Mouse (Mus musculus) cortical plate, adult 2 months (tissue): Measurements from ENCODE around the gene Tmem216. TPM values are rescaled to one million over a fixed set of nuclear protein-coding genes. Genes with fewer than 3 reads are reported as not detected.
"Not testable (repeated sequence)": the region's sequence is repeated elsewhere in the genome, so short reads cannot be mapped to it uniquely, and the experiment has no call there.

ENCODE experiments used
- H3K27ac ChIP-seq: fragments of 200-500 bp; 2 replicates; pipeline ENCODE4 v1.5.1; 2012; ENCODE audit warnings: low read length, control low read depth, inconsistent platforms; ENCODE audit not compliant: insufficient read depth
- H3K4me1 ChIP-seq: fragments of 200-500 bp; 2 replicates; pipeline ENCODE4 v1.6.1; 2011; ENCODE audit warnings: low read length; ENCODE audit not compliant: control insufficient read depth, insufficient read depth
- H3K4me3 ChIP-seq: fragments of 200-500 bp; 2 replicates; pipeline ENCODE4 v1.5.1; 2011; ENCODE audit warnings: mild to moderate bottlenecking, low read length, control low read depth; ENCODE audit not compliant: insufficient read depth
- CTCF ChIP-seq: fragments of 200-500 bp; IDR thresholded peaks from 2 replicates; pipeline ENCODE4 v1.5.1; 2011; ENCODE audit warnings: mild to moderate bottlenecking, control low read depth, low read length; ENCODE audit not compliant: insufficient read depth; ENCODE audit errors: extremely low read depth
- POLR2A ChIP-seq: fragments of 200-500 bp; IDR thresholded peaks from 2 replicates; pipeline ENCODE4 v1.6.1; 2011; ENCODE audit warnings: mild to moderate bottlenecking, low read length, control low read depth; ENCODE audit not compliant: insufficient read depth; ENCODE audit errors: extremely low read depth
- polyA plus RNA-seq: library from polyadenylated mRNA; depleted of rRNA; stranded (reverse); fragments of >200 nt; gene quantifications from 2 replicates; pipeline ENCODE4 v1.2.3, GENCODE M21; 2012

The Tmem216 gene
- polyA plus RNA-seq, 1 experiment = 21.7 TPM

DNA sequence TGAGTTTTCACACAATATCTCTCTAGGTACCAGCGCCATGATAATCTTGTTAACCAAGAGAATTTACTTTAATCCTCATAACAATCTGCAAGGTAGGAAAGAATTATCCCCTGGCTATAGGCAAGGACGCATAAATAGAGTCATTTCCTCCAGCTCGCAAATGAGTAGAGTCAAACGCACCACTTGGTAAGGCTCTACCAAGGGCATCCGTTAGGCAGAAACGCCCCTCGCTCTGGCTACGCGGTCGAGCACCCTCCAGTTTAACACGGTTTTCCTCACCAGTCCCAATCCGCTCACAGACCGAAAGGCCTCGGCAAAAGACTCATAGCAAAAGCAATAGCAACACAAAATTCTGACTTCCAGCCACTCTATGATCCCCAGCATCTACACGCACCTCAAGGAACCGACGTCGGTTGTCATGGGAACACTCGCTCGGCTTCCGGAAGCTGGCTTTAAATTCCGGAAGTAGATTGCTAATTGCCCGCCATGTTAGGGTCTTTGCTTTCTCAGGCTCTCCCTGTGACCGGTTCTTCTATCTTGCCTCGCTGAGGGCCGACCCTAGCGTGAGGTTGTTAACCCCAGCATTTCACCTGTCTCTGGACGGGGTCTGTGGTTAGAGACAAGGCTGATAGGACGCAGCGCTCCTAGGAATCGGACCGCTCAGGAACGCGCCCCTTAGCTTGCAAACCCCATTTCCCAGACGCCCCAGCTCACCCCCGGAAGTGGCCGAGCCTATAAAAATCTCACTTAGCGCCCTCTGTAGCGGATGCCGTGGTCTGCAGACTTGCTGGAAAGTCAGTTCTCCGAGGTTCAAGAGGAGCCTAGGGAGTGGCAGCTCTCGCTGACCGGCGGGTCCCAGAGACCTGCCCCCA is 20.9 kb upstream of the Tmem216 start, which contains the start of the genes Cyb561a3 and Tmem138:
Gene Cyb561a3 (plus strand): TSS at position 483 of the 872 bp plus-strand sequence.
Gene Tmem138 (minus strand): TSS at position 673 of the 872 bp plus-strand sequence.
- Histone ChIP-seq H3K4me3 (peak within 1 kb of the TSS; percentile 54), H3K4me1 (0 out of 2 replicates have a peak, but pooled peaks cover 1% of the 10 kb centered on the region), H3K27ac (peak within 1 kb of the TSS; percentile 75)
- peak; percentile 86 for TF ChIP-seq POLR2A
- no peak for TF ChIP-seq CTCF

DNA sequence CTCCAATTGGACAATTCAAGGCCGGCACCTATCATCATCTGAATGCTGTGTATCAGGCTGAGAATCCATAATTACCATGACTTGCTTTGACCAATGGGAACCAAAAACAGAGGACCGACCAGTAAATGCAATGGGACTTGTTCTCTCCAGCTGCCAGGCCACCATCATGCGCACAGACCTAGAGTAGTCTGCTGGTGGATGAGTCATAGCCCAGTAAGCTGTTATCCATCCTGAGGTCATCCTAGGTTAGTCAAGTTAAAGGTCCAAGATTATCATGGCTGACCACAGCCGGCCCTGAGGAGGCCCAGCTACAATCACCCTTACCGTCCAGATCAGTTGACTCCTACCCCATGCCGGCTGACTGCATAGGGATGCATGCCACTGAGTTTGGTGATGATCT is 13.6 kb upstream of the Tmem216 start:
- no peak overlapping the region for H3K4me3 ChIP-seq
- no peak for TF ChIP-seq POLR2A
- no peak for TF ChIP-seq CTCF
- no peak overlapping the region for H3K27ac ChIP-seq
- no peaks in the 10 kb centered on the region for H3K4me1 ChIP-seq

DNA sequence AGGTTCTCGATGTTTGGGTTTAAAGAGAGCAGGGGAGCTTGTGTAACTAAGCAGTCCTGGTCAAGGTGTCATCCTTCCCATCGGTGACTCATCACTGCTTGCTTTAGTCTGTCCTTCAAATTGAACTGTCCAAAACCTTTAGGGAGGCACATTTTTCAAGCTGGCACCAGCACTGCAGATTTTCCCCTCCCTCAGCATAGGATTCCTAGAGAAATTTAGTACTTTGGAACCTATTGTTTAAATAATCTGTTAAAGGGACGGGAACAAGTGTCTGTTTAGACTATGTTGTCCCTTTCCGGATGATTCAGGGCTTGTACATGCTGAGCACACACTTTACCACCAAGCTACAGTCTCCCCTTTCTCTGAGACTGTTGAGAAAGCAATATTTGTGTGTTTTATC is 9.2 kb upstream of the Tmem216 start:
- no peak for TF ChIP-seq POLR2A
- TF ChIP-seq CTCF = no peak
- no peak overlapping the region for H3K4me3 ChIP-seq
- no peaks in the 10 kb centered on the region for H3K4me1 ChIP-seq
- no peak overlapping the region for H3K27ac ChIP-seq

DNA sequence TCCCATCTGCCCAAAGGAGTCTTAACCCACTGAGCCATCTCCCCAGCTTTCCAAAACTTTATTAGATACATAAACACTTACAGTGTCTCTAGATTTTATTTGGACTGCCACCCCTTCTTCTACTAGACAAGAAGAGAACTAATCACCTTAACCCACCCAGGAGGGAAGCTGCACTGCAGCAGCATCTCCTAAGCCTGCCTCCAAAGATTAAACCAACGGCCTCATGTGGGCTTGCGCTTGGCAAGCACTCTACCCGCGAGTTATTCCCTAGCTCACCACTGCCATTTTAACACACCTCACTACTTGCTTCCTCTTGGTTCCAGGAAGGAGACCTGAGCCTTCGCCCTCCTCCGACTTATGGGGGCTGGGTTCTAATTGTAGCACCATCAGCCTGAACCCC is 8.2 kb upstream of the Tmem216 start:
- no peak for TF ChIP-seq POLR2A
- TF ChIP-seq CTCF = no peak
- no peaks in the 10 kb centered on the region for H3K4me1 ChIP-seq
- H3K4me3 ChIP-seq = no peak overlapping the region
- no peak overlapping the region for H3K27ac ChIP-seq

DNA sequence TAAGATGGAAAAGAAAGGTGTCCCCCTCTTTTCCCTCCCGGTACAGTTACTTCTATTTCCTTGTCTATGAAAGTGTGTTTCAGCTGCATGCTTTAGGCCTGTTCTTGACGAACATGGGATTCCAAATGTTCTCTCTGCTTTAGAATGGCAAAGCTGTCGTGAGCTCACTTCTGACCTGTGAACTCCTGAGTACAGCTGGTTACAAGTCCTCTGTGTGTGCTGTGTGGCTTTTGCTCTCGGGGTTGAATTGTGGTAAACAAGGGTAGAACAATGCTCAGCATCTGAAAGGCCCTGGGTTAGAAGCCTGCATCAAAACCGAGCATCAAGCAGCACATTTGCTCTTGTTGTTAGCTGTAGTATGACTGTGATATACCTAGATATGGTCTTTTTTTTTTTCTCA is 6.3 kb upstream of the Tmem216 start:
- no peaks in the 10 kb centered on the region for H3K4me1 ChIP-seq
- no peak overlapping the region for H3K27ac ChIP-seq
- H3K4me3 ChIP-seq = no peak overlapping the region
- no peak for TF ChIP-seq CTCF
- no peak for TF ChIP-seq POLR2A

DNA sequence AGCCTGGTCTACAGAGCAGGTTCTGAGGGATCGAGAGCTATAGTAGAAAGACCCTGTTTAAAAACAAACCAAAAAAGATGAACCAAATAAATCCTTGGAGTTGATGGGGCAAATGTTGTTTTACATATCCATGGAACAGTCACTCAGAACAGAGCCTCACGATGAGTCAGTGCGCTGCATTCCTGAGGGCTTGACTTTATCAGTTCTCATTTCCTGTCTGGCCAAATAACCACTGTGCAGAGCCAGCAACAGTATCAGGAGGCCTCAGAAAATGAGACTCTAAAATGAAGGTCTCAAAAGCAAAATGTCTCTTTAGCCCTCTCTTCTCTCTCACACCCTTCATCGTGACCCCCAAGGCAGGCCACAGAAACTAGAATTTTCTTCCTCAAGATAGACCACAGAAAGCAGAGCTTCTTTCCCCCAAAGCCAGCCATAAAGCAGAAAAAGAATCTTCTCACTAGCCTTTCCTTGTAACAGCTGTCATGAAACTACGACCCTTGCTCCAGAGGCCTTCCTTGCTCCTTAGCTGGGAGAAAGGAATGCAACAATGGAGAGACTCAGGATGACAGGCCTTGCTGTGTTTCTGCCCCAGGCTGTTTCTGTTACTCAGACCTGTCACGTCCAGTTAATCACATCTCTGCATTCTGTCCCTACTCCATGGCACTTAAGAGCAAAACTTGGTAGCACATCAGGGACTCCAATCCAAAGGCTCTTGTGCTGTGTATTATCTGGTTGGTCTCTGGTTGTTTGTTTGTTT is 5.7 kb upstream of the Tmem216 start:
- TF ChIP-seq CTCF = no peak
- Histone ChIP-seq H3K4me3 (no peak overlapping the region), H3K4me1 (no peaks in the 10 kb centered on the region), H3K27ac (no peak overlapping the region)

DNA sequence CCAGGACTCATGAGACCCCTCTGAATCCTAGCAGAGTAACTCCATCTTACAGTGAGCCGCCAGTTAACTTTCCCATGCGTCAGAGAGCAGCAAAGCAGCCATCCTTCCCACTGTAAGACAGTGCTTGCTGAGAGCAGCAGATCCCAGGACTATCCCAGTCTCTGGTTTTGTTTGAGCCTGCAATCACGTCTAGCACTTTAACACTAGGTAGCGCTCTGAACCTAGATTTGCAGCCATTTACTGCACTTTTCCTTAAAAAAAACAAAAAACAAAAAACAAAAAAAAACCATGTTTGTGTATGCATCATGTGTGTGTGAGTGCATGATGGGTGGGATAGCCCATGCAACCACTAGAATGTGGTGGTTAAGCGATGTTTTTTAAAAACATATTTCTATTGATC is 4.1 kb upstream of the Tmem216 start:
- no peak for TF ChIP-seq POLR2A
- Histone ChIP-seq H3K4me1 (no peaks in the 10 kb centered on the region), H3K27ac (no peak overlapping the region), H3K4me3 (no peak overlapping the region)

DNA sequence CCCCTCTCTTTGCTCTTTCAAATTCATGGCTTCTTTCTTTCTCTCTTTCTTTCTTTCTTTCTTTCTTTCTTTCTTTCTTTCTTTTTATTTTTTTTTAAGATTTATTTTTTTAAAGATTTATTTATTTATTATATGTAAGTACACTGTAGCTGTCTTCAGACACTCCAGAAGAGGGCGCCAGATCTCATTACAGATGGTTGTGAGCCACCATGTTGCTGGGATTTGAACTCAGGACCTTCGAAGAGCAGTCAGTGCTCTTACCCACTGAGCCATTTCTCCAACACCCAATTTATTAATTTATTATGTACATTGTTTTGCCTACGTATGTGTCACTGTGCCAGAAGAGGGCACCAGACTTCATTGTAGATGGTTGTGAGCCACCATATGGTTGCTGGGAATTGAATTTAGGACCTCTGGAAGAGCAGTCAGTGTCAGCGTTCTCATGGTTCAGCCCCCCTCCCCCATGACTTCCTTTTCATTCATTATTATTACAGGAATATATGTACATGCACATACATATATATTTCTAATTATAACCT is 1.9 kb upstream of the Tmem216 start:
- not testable (repeated sequence) for H3K27ac ChIP-seq, H3K4me1 ChIP-seq, H3K4me3 ChIP-seq

DNA sequence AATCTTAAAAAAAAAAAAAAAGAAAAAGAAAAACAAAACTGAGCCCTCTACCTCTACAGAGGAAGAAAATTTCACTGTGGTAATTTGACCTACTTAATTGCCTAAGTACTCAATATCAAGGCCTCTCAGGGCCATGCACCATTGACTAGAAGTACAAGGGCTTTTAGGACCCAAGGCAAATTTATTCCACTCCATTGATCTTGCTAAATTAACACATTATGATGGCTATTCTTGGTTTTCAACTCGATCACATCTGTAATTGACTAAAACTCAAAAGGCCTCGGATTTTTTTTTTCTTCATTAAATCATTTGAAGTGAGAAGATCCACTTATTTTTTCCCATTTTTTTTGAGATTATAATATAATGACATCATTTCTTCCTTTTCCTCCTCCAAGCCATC is 1.4 kb upstream of the Tmem216 start:
- TF ChIP-seq POLR2A (no peak), CTCF (no peak)
- no peak overlapping the region for H3K27ac ChIP-seq
- H3K4me1 ChIP-seq = no peaks in the 10 kb centered on the region; the same call in 1 of the 2 replicates
- H3K4me3 ChIP-seq = no peak overlapping the region

DNA sequence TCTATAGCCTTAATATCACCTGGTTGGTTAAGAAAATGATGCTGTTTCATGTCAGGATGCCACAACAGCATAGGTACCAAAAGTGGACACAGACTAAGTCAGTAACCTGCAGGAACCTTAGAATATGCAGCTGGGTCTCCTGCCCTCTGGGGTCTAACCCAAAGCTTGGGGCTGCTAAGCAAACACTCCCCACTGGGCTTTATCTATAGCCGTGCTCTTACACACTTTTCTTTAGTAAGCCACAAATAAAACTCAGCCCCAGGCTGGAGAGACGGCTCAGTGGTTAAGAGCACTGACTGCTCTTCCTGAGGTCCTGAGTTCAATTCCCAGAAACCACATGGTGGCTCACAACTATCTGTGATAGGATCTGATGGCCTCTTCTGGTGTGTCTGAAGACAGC is 963 bp upstream of the Tmem216 start:
- TF ChIP-seq POLR2A (no peak), CTCF (no peak)
- Histone ChIP-seq H3K4me3 (no peak overlapping the region), H3K4me1 (no peaks in the 10 kb centered on the region; the same call in 1 of the 2 replicates), H3K27ac (no peak overlapping the region)
